Mouse (Mus musculus) c-Kit-positive CD71-positive TER-119-negative erythroid progenitor cells, embryonic 14.5 days (primary cell): ENCODE measurements around the gene Olfr804.

Experiments
- DNase-seq: peaks from one replicate; pipeline ENCODE4 v3.0.0-alpha.2; 2013; ENCODE audit warnings: low read depth

Olfr804 gene

DNA sequence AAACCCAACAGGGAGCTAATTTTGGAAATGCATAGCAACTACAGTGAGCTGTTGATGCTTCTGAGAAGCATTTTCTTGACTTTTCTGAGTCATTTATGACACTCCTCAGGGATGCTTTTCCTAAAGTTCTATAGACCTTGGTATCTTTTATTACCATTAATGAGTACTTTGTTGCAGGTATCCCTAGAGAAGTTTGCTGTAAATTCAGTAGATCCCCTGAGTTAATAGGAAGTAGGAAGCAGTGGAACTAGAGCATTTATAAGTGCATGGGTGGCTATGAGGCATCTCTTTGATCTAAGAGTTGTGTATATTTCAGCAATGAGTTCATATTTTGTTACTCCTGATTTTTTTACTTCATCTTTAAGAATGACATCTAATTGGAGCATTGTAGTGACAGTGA lies at the start of gene Olfr804:
Olfr804 (plus strand) TSS at position 301 of the 400 bp plus-strand sequence.
- no peak for DNase-seq

DNA sequence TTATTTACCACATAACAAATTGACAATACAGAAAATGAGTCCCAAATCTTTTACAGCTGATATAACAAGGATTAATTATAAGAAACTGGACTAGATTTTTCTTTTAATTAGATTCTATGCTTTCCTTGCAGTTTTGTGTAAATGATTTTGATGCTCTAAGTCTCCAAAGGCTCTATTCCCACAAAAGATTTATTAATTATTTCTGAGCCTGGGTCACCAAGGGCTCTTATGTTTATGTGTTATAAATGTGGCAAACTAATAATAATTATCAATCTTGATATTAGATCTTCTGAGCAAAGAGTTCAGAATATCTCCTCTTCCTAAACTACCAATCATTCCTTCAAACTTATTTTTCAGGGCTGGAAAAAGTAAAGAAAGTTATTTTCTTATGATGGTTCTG lies 45.6 kb upstream of the Olfr804 start, which contains the start of gene Olfr800:
Olfr800 (plus strand) TSS at position 301 of the 400 bp plus-strand sequence.
- no peak for DNase-seq

DNA sequence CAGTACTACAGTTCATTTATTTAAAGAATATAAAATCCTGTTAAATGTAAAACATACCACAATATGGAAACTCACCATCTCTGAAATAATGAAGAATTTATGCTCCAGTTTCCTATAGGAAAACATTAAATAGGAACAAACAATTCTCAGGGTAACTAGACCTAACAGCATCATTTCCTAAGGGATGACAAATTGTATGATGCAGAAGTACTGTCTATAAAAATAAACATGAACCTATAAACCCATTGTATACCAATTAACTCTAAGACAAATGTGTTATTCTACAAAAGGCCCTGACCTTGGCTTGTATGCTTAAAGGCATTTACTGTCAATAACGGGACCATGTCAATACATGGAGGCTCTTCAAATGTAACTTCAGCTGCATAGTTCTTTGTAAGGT lies 29.2 kb upstream of the Olfr804 start, which contains the start of gene Olfr801:
Olfr801 (minus strand) TSS at position 101 of the 400 bp plus-strand sequence.
- no peak for DNase-seq

DNA sequence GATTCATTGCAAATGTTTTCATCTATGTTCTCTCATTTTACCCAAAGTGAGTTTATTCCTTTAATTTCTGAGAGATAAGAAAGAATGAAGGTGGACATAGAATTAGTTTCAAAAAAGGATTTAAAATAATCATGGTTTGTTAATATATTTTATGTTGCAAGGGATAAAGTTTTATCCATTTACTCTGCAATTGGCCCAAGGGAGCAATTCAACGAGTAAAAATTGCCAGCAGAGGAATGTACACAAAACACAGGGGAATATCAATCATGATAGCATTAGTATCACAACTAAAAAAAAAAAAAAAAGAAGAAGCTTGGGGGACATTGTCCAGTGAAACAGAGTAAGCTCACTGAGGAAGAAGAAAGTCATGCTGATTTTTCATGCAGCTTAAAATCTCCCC lies 14.9 kb upstream of the Olfr804 start, which contains the start of gene Olfr802:
Olfr802 (minus strand) TSS at position 101 of the 400 bp plus-strand sequence.
- no peak for DNase-seq

DNA sequence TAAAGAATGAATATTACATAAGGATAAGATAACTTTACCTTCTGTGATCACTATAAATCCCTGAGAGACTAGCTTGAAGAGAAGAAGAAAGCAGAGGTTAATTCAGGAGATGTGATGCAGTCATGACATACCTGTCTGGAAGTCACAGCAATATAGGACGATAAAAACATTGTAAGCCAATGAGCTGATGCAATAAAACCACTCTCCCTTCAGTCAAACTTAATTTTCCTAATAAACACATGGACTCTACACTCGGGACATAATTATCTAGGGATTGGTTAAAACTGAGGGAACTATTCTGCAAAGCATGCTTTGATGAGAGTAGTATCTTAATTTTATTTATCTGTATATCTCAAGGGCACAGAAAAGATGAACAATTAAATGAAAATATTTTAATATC lies 8.8 kb upstream of the Olfr804 start, which contains the start of gene Olfr803:
Olfr803 (minus strand) TSS at position 101 of the 400 bp plus-strand sequence.
- DNase-seq, result no peak

DNA sequence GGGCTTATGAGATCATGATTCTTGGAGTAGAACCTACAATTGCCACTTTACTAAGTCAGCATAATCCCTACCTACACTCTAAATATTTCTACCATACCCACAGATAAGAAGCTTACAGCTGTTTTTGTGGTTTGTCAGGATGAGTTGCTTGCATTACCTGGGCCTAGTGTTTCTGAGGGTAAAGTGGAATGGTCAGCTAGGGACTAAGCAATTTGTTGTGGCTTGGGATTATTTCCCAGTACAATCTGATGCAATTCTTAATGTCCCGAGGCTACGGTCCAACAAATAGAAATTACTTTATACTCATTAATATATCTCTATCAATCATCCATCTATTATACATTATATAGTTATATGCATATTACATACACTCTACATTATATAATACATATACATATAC lies 26.3 kb downstream of the Olfr804 start, which contains the start of gene Olfr805:
Olfr805 (minus strand) TSS at position 101 of the 400 bp plus-strand sequence.
- DNase-seq, result no peak

DNA sequence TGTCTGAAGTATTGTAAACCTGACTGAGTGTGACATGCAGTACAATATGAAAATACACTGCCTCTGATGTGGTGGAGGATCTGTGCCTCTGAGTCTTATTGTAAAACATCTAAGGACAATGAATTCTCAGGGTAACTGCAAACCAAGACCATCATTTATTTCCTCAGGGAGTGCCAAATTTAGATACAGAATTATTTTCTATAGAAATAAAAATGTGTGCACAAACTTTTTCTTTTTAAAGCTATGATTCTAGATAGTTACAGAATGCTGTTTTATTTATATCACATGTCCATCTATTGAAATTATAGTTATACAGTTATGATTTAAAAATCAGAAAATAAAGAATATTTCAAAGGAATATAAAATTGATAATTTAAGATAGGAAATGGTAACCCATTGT lies 38.8 kb downstream of the Olfr804 start, which contains the start of gene Olfr806:
Olfr806 (minus strand) TSS at position 101 of the 400 bp plus-strand sequence.
- no peak for DNase-seq

DNA sequence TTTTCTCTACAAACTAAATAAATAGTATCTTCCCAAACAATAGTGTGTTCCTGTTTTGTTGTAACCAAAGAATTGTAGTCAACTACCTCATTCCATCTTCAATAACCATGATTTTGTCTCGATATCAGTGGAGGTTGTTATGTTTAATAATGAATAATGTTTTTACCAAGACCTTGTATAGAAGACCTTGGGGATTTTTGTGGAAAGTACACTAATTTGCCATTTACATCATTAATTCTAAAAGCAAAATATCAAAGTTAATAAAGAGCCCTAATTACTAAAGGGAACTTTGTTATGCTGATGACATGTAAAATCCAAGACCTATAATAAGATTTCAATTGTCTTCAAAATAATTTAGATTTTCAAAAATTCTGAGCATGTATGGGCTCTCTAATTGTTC lies 54.7 kb downstream of the Olfr804 start, which contains the start of gene Olfr807:
Olfr807 (minus strand) TSS at position 101 of the 400 bp plus-strand sequence.
- DNase-seq, result no peak
